Mouse (Mus musculus) G1E (cell line): ENCODE measurements around the gene Psmc2.

Source experiments
- CTCF ChIP-seq: IDR thresholded peaks from 2 replicates; pipeline ENCODE4 v1.5.1; 2012; ENCODE audit warnings: low read depth, low read length, inconsistent platforms, mixed read lengths
- GATA1 ChIP-seq: IDR thresholded peaks from 2 replicates; pipeline ENCODE4 v1.6.1; 2012; ENCODE audit warnings: borderline replicate concordance, low read length, inconsistent platforms, mixed read lengths

DNA sequence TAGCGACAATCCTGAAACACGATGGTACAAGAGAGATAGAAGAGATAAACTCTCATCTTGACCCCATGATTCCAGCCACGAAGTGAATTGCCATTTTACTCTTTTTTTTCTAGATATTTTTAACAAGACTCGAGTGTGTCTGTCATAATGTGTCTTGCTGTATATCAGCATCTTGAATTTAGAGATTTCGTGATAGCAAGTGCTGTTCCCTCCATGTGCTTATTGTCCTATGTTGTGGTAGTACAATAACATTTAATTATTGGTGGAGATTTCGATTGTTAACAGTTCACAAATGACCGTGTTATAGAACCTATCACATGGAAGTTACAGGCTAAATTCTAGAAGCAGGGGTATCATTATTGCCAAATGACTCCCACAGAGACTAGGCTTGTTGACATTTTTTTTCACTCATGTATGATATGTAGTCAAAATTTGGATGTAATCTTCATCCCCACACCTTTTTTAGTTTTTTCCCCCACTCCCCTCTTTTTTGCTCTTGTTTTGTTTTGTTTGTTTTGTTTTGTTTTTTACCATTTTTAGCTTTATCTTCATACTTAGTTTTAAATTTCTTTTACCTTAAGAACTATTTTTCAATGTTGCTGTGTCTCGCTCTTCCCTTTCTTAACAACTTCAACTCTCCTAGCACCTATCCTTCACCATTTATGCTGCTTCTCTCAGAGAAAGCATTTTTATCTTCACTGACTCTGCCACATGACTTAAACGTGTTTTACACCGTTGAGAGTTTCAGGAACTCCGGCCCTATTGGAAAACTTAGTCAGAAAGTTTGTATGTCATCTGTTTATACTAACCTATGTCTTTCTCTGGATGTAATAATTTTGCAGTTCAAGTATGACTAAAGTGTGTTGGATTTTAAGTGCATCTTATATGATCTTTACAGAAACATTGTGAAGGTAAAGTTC lies 2.4 kb downstream of the Psmc2 start:
- TF ChIP-seq CTCF (no peak), GATA1 (no peak)
